Mouse (Mus musculus) neural tube, embryonic 11.5 days (tissue): ENCODE measurements around the gene Fam173a. TPM values are rescaled to one million over a fixed set of nuclear protein-coding genes. Genes with fewer than 3 reads are reported as not detected.

Experiments used
- ATAC-seq: fragments of 200-750 bp; cut with Nextera tagmentation; 2 replicates; pipeline ENCODE4 v1.8.0; 2017; ENCODE audit warnings: moderate number of reproducible peaks, mild to moderate bottlenecking, moderate TSS enrichment, moderate library complexity; ENCODE audit not compliant: insufficient read depth, low FRiP score, low TSS enrichment
- DNase-seq: peaks from one replicate; pipeline ENCODE4 v3.0.0-alpha.2; 2015; ENCODE audit warnings: low spot score
- H3K27ac ChIP-seq: fragments of 300-500 bp; sonication (generic); 2 replicates; pipeline ENCODE4 v1.5.1; 2014; ENCODE audit warnings: low read depth, mild to moderate bottlenecking, low read length
- H3K27me3 ChIP-seq: fragments of 300-500 bp; sonication (generic); 2 replicates; pipeline ENCODE4 v1.6.1; 2014; ENCODE audit warnings: mild to moderate bottlenecking, low read length, mixed read lengths; ENCODE audit not compliant: control insufficient read depth, insufficient read depth
- H3K36me3 ChIP-seq: fragments of 300-500 bp; sonication (generic); 2 replicates; pipeline ENCODE4 v1.6.1; 2014; ENCODE audit warnings: mild to moderate bottlenecking, low read length, moderate library complexity, mixed read lengths; ENCODE audit not compliant: control insufficient read depth, insufficient read depth
- H3K4me1 ChIP-seq: fragments of 300-500 bp; sonication (generic); 2 replicates; pipeline ENCODE4 v1.6.1; 2014; ENCODE audit warnings: low read length, mixed read lengths; ENCODE audit not compliant: control insufficient read depth, insufficient read depth
- H3K4me2 ChIP-seq: fragments of 300-500 bp; sonication (generic); 2 replicates; pipeline ENCODE4 v1.6.1; 2014; ENCODE audit warnings: low read depth, mild to moderate bottlenecking, moderate library complexity
- H3K4me3 ChIP-seq: fragments of 300-500 bp; sonication (generic); 2 replicates; pipeline ENCODE4 v1.5.1; 2014; ENCODE audit warnings: low read depth, low read length
- H3K9ac ChIP-seq: fragments of 300-500 bp; sonication (generic); 2 replicates; pipeline ENCODE4 v1.6.1; 2014; ENCODE audit warnings: mild to moderate bottlenecking, low read length
- H3K9me3 ChIP-seq: fragments of 300-500 bp; sonication (generic); 2 replicates; pipeline ENCODE4 v1.6.1; 2016; ENCODE audit warnings: low read length; ENCODE audit not compliant: control insufficient read depth
- WGBS: fragments of 180-500 bp; shearing (Covaris S2); extraction: QIAGEN DNeasy Blood & Tissue Kit; methylation state at CpG from one replicate; pipeline ENCODE4 v1.1.7; 2014; 5-methylcytosine and 5-hydroxymethylcytosine counted together
- polyA plus RNA-seq: library from polyadenylated mRNA; unstranded; fragments of >200 nt; fragmentation: Nextera tagmentation; extraction: Ambion mirVana; gene quantifications from 2 replicates; pipeline ENCODE4 v1.2.1, GENCODE M21; 2014

Gene Fam173a
- polyA plus RNA-seq, 1 experiment from 2014 or later: 65.7 TPM

DNA sequence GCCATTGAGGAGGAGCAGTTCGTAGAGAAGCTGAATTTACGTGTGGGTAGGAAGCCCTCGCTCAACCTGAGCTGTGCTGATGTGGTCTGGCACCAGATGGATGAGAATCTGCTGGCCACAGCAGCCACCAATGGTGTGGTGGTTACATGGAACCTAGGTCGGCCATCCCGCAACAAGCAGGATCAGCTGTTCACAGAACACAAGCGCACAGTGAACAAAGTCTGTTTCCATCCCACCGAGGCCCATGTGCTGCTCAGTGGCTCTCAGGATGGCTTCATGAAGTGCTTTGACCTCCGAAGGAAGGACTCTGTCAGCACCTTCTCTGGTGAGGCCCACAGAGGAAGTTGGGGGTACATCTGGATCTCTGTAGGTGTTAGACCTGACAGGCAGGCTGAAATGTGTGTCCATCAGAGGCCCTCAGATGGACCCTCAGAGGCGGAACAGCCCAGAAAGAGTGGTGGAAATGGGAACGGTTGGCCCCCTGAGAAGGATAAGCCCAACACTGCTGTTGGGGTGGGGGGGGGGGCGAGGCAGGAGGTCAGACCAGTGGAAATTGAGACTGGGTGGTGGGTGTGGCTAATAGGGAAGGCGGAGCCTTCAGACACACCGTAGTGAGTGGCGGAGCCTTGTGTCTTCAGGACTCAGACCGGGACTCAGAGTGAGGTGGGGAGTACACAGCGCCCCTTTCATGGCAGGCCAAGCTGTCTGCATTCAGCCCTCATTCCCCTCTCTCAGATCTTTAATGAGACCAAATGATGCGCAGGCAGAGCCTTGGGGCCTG, 31.9 kb upstream of the Fam173a start:
- DNase-seq: no peak

DNA sequence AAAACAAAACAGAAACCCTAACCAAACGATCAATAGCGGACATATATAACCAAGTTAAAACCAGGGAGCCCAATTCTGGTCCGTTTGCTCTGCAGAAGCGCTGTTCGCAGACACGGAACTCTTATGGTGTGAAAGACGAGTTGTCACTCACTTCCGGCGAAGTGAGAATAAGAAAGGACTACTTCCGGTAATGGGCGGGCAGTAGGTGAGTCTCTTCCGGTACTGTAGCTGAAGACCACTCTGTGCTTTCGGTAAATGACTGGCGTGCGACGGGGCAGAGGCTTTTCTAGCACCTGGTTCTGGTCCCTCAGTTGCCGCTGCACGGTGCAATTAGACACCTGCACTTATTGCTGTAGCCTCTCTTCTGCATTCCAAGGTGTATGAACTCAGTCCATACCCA, 30.8 kb upstream of the Fam173a start, which contains the start of gene Wdr24:
Wdr24 (plus strand) TSS at position 176 of the 400 bp plus-strand sequence.
- Histone ChIP-seq H3K36me3 (no peaks in the 10 kb centered on the region), H3K9me3 (no peaks in the 10 kb centered on the region), H3K9ac (peak within 1 kb of the TSS; percentile 49), H3K4me3 (peak within 1 kb of the TSS; percentile 44), H3K4me2 (peak within 1 kb of the TSS; percentile 88), H3K4me1 (peaks cover 18% of the 10 kb centered on the region), H3K27me3 (peaks cover 20% of the 10 kb centered on the region), H3K27ac (no peak within 1 kb of the TSS)
- WGBS: under 1% methylated on average over 18 of the region's 18 CpGs
- ATAC-seq (peak; percentile 57; the same call in 1 of the 2 replicates), DNase-seq (peak; percentile 73)

More for the DNA sequence above, 31.9 kb upstream of the Fam173a start:
- H3K4me2 ChIP-seq: peak overlapping the region; percentile 88
- H3K4me3 ChIP-seq: peak overlapping the region; percentile 44
- H3K36me3 ChIP-seq: no peaks in the 10 kb centered on the region
- H3K27me3 ChIP-seq: peaks cover 9% of the 10 kb centered on the region
- H3K4me1 ChIP-seq: peaks cover 21% of the 10 kb centered on the region
- WGBS: 72% methylated on average over 16 of the region's 17 CpGs
- H3K9me3 ChIP-seq: no peaks in the 10 kb centered on the region
- H3K9ac ChIP-seq: peak overlapping the region; percentile 49
- no peak for ATAC-seq
- no peak overlapping the region for H3K27ac ChIP-seq

- no peak for ATAC-seq
- Histone ChIP-seq H3K9me3 (no peaks in the 10 kb centered on the region), H3K9ac (peak overlapping the region; percentile 18), H3K4me2 (peak overlapping the region; percentile 17; the same call in 1 of the 2 replicates), H3K4me1 (peaks cover 4% of the 10 kb centered on the region), H3K27ac (no peak overlapping the region), H3K36me3 (no peaks in the 10 kb centered on the region), H3K27me3 (peaks cover 30% of the 10 kb centered on the region), H3K4me3 (peak overlapping the region; percentile 4; the same call in 1 of the 2 replicates)
- DNase-seq: no peak
- 5% methylated on average over 46 of the region's 46 CpGs for WGBS
Measured at GRCm38 (mm10) chr17:25818851-25819780, 26.4 kb upstream of the Fam173a start.

- no peak overlapping the region for H3K27ac ChIP-seq
- H3K4me3 ChIP-seq: no peak overlapping the region
- H3K4me1 ChIP-seq: no peaks in the 10 kb centered on the region
- peaks cover 30% of the 10 kb centered on the region for H3K27me3 ChIP-seq
- DNase-seq (no peak), ATAC-seq (no peak)
- H3K4me2 ChIP-seq: no peak overlapping the region
- H3K9ac ChIP-seq: no peak overlapping the region
- H3K9me3 ChIP-seq: no peaks in the 10 kb centered on the region
- WGBS: 85% methylated on average over 11 of the region's 11 CpGs
- H3K36me3 ChIP-seq: no peaks in the 10 kb centered on the region
Measured at GRCm38 (mm10) chr17:25817662-25818061, 25.0 kb upstream of the Fam173a start.

- Histone ChIP-seq H3K9ac (no peak overlapping the region), H3K36me3 (no peaks in the 10 kb centered on the region), H3K4me1 (peaks cover 6% of the 10 kb centered on the region), H3K4me2 (0 out of 2 replicates have a peak overlapping the region, but pooled peaks have one; percentile 14), H3K27me3 (peaks cover 10% of the 10 kb centered on the region), H3K27ac (no peak overlapping the region), H3K9me3 (no peaks in the 10 kb centered on the region), H3K4me3 (no peak overlapping the region)
- WGBS: 3% methylated on average over 20 of the region's 20 CpGs
- DNase-seq (peak; percentile 85), ATAC-seq (no peak)
Measured at GRCm38 (mm10) chr17:25813471-25813870, 20.8 kb upstream of the Fam173a start.

- Histone ChIP-seq H3K9ac (no peak overlapping the region), H3K9me3 (no peaks in the 10 kb centered on the region), H3K4me3 (no peak overlapping the region), H3K4me2 (no peak overlapping the region), H3K27ac (no peak overlapping the region), H3K27me3 (no peaks in the 10 kb centered on the region), H3K4me1 (peaks cover 11% of the 10 kb centered on the region), H3K36me3 (no peaks in the 10 kb centered on the region)
- ATAC-seq: no peak
- DNase-seq: no peak
- WGBS: 75% methylated on average over 4 of the region's 4 CpGs
Measured at GRCm38 (mm10) chr17:25810890-25811289, 18.2 kb upstream of the Fam173a start.

DNA sequence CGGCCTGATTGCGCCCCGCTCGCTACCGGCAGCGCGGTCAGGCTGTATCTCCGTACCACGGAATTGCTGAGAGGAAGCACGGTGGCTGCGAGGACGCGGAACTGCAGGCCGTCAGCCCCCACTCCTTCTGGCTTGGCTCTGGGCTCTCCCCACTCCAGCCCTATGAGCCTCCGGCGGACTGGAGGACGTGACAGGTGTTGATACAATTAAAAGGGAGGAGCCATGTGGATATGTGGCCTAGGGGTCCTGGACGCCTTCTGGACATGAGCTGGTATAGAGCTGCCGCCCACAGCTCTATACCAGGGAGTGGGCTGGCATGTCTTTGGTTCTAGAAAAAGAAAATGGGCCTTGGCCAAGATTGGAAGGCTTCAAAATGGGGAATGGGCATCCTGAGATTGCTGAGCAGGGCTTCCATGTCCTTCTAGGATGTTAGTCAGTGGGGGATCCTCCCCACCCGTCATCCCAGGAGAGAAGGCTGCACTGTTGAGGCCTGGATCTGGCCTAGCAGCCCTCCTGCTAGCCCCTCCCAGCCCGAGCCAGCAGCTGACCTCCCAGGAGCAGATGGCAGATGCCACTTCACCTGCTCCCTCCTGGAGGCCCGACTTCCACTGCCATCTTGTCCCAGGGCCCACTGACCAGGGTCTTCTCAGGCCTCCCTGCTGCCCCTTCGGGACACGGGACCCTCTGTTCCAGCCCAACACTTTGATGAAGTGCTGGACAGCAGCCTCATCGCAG, 17.1 kb upstream of the Fam173a start:
- peak overlapping the region; percentile 81 for H3K4me2 ChIP-seq
- ATAC-seq: peak; percentile 68
- peak; percentile 48 for DNase-seq
- peak overlapping the region; percentile 52 for H3K4me3 ChIP-seq
- no peaks in the 10 kb centered on the region for H3K36me3 ChIP-seq
- H3K9me3 ChIP-seq: no peaks in the 10 kb centered on the region
- H3K27ac ChIP-seq: peak overlapping the region; percentile 87
- peak overlapping the region; percentile 88 for H3K9ac ChIP-seq
- peaks cover 11% of the 10 kb centered on the region for H3K4me1 ChIP-seq
- H3K27me3 ChIP-seq: no peaks in the 10 kb centered on the region
- WGBS: 2% methylated on average over 24 of the region's 25 CpGs
